Mouse (Mus musculus) layer of hippocampus, adult 9-10 months (tissue): ENCODE results near the gene Ears2.
"Not testable (repeated sequence)": the region's sequence is repeated elsewhere in the genome, so short reads cannot be mapped to it uniquely, and the experiment has no call there.

ENCODE experiments used
- DNase-seq: peaks from one replicate; pipeline ENCODE4 v3.0.0; 2022; ENCODE audit warnings: low spot score

Ears2 gene

GRCm38 (mm10) chr7:122066945-122067516, at the start of gene Ears2, which contains the start of gene Ubfd1:
Ears2 (minus strand) TSS chr7:122067263.
Ubfd1 (plus strand) TSS chr7:122067175.
- DNase-seq = peak; percentile 94

DNA sequence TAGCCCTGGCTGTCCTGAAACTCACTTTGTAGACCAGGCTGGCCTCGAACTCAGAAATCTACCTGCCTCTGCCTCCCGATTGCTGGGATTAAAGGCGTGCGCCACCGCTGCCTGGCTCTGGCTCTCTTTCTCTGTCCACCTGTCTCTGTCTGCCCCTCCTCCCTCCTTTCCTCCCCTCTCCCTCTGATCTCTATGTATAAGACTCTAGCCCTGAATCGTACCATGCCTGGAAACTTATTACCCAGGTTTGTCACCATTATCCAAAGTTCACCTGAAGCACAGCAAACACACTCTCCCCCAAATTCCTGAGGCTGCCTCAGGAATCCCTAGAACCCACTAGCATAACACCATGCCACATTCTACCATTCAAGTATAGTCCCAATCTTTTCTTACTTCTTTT, 41.1 kb upstream of the Ears2 start:
- DNase-seq = no peak

DNA sequence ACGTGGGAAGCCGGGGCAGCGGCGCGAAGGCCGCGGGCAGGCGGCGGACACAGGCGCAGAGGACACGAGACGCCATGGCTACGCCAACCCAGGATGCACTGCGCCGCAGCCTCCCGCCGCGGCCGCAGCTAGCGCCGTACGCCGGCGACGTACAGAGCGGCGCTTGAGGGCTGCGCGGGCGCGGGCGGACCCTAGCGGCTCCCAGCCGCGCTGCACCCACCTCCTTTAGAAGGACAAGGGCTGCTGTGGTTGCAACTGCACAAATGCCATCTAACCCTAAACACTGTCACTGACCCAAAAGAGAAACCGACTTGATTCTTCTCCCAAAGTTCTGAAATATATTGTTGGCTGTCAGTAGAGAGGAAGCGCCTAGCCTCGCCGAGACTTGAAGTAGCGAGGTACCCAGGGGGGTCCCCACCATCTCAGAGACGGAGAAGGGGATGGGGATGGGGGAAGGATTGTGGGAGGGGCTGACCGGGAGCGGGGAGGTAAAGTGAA, 34.7 kb upstream of the Ears2 start, which contains the start of gene Ndufab1:
Gene Ndufab1, minus strand, starts transcription at position 140 of the 498 bp plus-strand sequence.
- DNase-seq = peak; percentile 53

- DNase-seq = not testable (repeated sequence)
Observed at GRCm38 (mm10) chr7:122101014-122101746, 34.1 kb upstream of the Ears2 start.

DNA sequence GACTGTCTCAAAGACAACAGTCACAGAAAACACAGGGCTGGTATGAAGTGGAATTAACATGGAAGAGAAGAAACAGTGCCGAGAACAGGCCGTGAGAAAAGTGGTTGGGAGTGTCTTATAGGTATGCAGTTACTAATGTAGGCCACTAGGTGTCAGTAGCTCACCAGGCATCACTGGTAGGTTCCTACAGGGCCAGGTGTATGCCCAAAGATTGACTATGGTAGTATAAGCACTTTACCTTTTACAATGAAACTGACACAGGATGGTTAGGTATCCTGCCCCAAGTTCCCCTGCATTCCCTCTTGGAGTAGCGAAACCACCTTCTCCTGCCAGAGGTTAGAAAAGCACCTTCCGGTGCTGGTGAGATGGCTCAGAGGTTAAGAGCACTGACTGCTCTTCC, 32.2 kb upstream of the Ears2 start:
- no peak for DNase-seq

GRCm38 (mm10) chr7:122098009-122098408, 30.9 kb upstream of the Ears2 start:
- no peak for DNase-seq

GRCm38 (mm10) chr7:122094564-122095330, 27.7 kb upstream of the Ears2 start:
- DNase-seq = no peak

DNA sequence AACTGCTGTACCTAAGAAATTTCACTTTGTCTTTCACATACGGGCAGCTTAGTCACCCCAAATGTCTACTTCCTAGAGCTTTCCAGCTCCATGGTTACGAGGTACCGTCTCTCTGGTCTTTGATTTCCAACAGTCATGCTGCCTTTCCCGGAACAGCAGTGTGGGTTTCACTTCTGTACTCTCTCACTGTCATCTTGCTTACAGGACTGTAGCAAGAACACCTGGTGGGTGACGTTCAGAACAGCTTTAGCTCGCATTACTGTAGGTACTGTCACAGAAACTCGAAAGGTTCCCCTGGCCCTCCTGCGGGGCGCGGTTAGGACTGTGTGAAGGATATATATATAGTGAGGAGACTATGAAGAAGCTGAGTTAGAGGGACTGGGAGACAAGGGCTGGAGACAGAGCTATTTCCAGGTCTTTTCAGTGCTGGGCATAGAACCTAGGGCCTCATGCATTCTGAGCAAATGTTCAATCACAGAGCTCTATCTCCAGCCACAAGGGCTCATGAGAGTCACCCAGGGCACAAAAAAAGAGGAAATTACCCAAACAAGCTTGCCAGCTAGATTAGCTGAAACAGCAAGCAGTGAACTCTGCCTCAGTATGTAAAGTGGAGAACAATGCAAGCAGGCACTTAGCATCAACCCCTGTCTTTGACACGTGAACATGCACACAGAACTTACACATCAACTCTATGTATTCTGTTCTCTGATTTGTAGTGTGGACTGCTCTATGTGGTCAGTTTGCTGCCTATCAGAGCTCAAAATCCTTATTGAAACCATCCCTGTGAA, 20.3 kb upstream of the Ears2 start:
- DNase-seq = no peak

GRCm38 (mm10) chr7:122081071-122081470, 14.0 kb upstream of the Ears2 start:
- no peak for DNase-seq

- no peak for DNase-seq
Observed at GRCm38 (mm10) chr7:122079798-122080554, 12.9 kb upstream of the Ears2 start.

DNA sequence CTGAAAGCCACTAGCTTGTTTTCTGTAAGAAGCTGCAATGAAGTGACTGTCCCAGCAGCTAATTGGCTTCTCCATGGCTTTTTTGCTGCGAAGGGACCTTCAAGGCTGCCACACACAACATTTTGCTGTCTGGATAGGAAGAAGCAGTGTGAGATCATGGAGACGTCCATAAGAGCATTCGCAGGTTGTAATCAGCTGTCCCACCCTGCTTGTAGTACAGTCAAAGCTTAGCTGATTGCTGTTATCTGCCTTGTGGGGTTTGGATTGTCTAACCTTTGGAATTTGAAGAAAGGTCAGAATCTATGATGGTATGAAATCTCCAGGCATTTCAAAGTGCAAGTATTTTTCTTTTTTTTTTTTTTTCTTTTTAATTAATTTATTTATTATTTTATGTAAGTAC, 7.3 kb upstream of the Ears2 start:
- DNase-seq = no peak

DNA sequence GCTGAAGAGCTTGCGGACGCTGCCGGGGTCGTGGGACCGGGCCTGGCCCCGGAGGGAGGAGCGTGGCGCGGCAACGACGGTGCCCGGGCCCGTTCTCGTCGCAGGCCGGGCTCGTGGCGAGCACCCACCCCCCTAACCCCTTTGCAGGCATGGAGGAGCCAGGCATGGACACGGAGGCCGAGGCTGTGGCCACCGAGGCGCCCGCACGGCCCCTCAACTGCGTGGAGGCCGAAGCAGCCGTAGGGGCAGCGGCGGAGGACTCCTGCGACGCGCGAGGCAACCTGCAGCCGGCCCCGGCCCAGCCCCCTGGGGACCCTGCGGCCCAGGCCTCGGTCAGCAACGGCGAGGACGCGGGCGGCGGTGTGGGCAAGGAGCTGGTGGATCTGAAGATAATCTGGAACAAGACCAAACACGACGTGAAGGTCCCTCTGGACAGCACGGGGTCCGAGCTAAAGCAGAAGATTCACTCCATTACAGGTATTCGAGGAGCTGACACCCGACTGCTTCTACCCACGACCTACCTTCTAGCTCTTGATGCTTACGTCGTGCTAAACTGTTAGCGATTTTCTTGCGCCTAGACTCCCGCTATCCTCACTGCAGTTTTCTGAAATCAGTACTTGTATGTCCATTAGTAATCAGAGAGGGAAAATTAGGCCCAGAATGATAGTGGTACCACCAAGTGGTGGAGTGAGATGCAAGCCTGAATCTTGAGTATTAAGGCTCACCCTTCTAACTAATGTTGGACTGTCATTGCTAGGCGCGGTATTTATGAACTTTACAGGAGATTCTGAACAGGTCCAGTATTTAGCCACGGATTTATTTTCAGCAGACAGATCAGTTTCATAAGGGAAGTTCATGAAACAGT, 686 bp upstream of the Ears2 start:
- no peak for DNase-seq

DNA sequence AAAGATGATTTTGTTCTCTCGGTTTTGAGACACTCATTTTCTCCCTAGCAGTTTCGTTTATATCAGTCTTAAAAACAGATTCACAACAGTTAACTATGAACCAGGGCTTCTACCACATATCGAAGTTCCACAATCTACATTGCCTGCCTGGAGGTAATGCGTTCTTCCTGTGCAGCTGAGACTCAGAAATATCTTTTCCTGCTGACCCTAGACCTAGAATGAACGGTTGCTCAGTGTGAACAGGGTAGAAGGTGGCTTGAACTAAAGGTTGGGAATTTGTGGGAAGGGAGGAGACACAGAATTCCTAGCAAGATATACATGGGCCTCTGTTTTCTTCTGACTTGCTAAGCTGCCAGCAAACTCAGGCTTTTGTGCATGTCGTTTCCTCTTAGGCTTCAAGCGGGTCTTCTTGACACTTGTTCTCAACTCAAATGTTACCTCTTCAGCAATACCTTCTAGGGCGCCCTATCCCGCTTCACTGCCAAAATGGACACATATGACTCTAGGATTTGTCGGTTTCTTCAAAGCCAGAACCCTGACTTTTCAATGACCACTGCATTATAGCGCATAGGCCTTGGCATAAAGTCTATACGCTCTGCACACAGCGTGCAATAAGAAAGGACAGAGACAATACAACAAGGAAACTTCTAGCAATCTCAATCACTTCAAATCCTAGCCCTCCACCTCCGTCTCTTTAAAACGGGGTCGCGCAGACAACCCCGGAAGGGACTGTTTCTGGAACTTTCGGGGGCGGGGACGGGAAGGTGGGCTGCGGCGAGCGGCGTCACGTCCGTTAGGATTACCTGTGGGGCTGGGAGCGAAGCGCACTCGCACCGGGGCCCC, 740 bp downstream of the Ears2 start:
- DNase-seq = no peak

DNA sequence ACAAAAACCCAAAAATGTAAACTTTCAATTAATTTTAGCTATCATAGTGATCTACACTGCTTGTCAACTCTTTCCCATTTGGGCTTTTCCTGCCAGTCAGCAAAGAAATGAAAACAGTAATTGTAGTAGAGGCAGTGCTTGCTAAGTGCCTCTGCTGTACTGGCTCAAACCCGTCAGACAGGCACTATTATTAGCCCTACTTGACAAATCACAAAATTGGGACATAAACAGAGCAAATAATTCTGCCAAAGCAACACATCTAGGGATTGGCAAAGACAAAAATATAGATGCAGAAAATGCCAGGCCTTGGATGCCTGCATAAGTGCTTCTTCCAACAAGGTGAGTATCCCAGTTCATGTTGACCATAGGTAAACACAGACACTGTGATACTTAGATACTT, 1.4 kb downstream of the Ears2 start:
- no peak for DNase-seq

GRCm38 (mm10) chr7:122056633-122057032, 10.4 kb downstream of the Ears2 start:
- DNase-seq = no peak

- no peak for DNase-seq
Observed at GRCm38 (mm10) chr7:122050834-122051233, 16.2 kb downstream of the Ears2 start.

- DNase-seq = no peak
Observed at GRCm38 (mm10) chr7:122048191-122048590, 18.9 kb downstream of the Ears2 start.

GRCm38 (mm10) chr7:122046813-122047212, 20.2 kb downstream of the Ears2 start:
- no peak for DNase-seq

DNA sequence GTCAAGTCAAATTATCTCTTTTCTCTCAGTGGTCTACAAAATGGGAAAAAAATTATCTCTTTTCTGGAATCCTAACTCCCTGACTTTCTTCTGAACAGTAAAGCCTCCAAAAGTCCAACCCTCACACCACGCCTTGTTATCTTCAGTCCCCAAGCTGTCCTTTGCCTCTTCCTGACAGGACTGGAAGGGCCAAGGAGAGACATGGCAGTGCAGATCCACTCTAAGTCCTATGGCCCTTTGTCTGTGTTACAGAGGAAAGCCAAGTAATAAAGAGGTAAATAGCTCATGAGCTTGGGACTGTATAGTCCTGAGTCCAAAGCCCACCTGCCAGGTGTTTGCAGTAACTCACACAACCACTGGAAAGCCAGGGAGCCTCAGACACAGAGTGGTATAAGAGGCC, 21.4 kb downstream of the Ears2 start:
- no peak for DNase-seq
